Mouse (Mus musculus): ENCODE results near the gene Gm45062.

- TF ChIP-seq CTCF (IDR thresholded peaks at IDR 0.05; ENCODE audit: borderline replicate concordance, extremely low read depth, insufficient read depth, insufficient read length) (no peak), POLR2A (IDR thresholded peaks at IDR 0.05; ENCODE audit: borderline replicate concordance, extremely low read depth, insufficient read depth, insufficient read length, poor library complexity, severe bottlenecking) (no peak)
Observed at GRCm38 (mm10) chr6:8519687-8520086, 260.4 kb downstream of the Gm45062 start.

All from brain, embryonic 14.5 days (tissue).